Mouse (Mus musculus): ENCODE measurements around the gene Lefty2. TPM values are rescaled to one million over a fixed set of nuclear protein-coding genes. Genes with fewer than 3 reads are reported as not detected.

Lefty2 gene
- total RNA-seq, 2 experiments from 2014 or later: 0.61 to 0.84 TPM

DNA sequence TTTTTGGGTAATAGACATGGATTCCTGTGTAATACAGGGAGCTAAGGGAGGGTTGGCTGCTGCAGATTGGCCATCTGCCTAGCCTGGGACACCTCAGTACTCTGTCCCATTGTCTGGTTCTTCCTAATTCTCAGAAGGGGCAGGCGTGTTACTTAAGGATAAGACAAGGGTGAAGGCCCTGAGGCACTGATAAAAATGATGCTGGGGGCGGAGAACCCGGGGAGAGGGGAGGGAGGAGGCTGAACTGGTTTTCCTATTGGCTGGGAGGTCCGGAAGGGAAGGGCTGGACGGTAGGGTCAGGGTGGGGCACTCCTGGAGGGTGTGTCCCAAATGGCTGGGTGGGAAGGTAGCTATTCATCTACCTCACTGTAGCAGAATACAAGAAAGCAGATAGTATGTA lies 10.0 kb downstream of the Lefty2 start:
- intact Hi-C loops (cut with DNase I): no loop called here
- no peak for TF ChIP-seq CTCF (IDR thresholded peaks at IDR 0.05)
- no peak overlapping the region for H3K4me3 ChIP-seq
- H3K27ac ChIP-seq: no peak overlapping the region
- no peak for DNase-seq (ENCODE audit: extremely low spot score in 1 of 2, low spot score in 2 of 2)

DNA sequence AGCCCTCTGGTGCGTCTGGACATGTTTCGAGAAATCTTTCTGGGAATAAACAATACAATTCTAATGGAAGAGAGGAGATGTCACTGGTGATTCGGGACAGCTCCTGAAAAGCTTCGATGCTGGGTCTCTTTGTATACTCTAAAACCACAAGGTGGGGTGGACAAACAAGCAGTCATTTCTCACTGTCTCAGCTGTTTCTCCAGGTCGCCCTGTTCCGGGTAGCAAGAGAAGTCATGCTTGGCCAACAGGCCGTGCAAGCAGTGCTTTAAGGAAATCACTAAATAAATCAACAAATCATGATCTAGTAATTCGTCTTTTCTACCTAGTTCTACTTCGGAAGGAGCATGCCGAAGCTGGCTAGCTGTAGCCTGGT lies 10.7 kb downstream of the Lefty2 start:
- intact Hi-C loops (cut with DNase I): no loop called here
- peak overlapping the region; percentile 88 for H3K27ac ChIP-seq
- TF ChIP-seq CTCF (IDR thresholded peaks at IDR 0.05): no peak
- H3K4me3 ChIP-seq: peak overlapping the region; percentile 81
- DNase-seq (ENCODE audit: extremely low spot score in 1 of 2, low spot score in 2 of 2): no peak

DNA sequence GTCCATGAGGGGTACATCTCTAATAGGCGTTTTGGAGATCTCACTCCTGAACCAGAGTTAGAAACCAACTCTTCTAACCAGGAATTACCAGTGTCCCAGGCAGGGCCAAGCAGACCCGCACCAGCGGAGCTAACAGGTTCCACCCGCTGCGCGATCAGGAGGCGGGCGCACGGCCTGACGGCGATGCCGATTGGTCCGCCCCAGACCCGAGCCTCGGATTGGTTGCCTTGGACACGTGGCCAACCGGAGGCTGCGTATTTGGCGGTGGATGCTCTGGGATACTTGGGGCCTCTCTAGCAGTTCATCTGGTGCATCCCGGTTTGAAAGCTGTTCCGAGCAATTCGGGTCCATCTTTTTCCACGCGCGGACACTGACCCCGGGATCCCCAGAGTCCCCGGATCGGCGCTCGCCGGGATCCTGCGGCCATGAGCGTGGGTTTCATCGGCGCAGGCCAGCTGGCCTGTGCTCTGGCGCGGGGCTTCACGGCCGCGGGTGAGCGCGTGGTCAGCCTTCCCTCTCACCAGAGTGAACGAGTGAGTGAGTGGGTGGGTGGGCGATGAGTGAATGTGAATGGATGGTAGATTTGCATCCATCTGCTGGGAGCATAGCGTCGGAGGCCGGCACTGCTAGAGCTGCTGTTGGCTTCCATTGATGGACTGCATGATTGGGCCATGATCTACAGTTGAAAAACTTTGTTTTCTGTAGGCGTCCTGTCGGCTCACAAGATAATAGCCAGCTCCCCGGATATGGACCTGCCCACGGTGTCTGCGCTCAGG lies 11.3 kb downstream of the Lefty2 start, which contains the start of gene Pycr2:
TSS of gene Pycr2 (plus strand) at position 255 of the 776 bp plus-strand sequence.
- peak; percentile 93 to 94 for DNase-seq (ENCODE audit: extremely low spot score in 1 of 2, low spot score in 2 of 2)
- H3K4me3 ChIP-seq: peak within 1 kb of the TSS; percentile 81
- intact Hi-C loops (cut with DNase I): no loop called here
- TF ChIP-seq CTCF (IDR thresholded peaks at IDR 0.05): no peak
- peak within 1 kb of the TSS; percentile 88 for H3K27ac ChIP-seq

DNA sequence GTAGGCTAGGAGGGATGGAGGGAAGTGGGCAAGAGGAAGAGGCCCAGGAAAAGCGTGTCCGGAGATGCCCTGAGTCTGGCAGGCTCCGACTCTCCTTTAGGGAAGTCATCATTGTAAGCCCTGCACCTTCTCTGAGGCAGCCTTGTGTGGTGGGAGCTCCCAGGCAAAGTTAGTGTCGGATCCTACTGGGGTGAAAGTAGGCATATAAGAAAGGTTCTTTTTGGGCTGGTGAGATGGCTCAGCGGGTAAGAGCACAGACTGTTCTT lies 11.8 kb downstream of the Lefty2 start:
- no peak for TF ChIP-seq CTCF (IDR thresholded peaks at IDR 0.05)
- no peak for DNase-seq (ENCODE audit: extremely low spot score in 1 of 2, low spot score in 2 of 2)
- Histone ChIP-seq H3K4me3 (peak overlapping the region; percentile 81), H3K27ac (peak overlapping the region; percentile 81)
- intact Hi-C loops (cut with DNase I): no loop called here

DNA sequence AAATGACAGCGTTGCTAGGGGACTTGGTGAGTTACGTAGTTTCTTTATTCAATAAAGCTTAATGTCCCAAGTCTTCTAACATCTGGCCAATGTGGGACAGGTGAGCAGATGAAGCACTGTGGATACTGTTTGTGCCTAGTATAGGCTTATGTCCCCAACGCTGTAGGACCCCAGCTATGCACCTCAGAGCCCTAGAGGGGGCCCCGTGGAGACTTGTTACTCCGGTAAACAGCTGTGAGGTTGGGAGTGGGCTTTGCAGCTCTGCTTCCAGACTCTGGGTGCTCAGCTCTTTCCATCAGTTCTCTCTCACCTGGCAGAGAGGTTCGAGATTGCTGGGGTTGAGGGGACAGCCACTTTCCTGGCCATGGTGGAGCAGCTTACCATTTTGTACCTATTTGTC lies 12.4 kb downstream of the Lefty2 start:
- intact Hi-C loops (cut with DNase I): no loop called here
- no peak for TF ChIP-seq CTCF (IDR thresholded peaks at IDR 0.05)
- peak overlapping the region; percentile 81 for H3K4me3 ChIP-seq
- H3K27ac ChIP-seq: no peak overlapping the region
- DNase-seq (ENCODE audit: extremely low spot score in 1 of 2, low spot score in 2 of 2): no peak

DNA sequence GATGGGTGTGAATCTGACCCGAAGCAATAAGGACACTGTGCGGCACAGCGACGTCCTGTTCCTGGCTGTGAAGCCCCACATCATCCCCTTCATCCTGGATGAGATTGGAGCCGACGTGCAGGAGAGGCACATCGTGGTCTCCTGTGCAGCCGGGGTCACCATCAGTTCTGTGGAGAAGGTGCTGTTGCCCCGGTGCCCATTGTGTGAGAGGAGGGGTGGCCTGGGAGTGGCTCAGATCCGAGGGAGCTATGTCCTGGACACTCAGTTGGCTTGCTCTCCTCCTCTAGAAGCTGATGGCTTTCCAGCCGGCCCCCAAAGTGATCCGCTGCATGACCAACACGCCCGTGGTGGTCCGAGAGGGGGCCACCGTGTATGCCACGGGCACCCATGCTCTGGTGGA lies 13.0 kb downstream of the Lefty2 start:
- intact Hi-C loops (cut with DNase I): no loop called here
- Histone ChIP-seq H3K4me3 (no peak overlapping the region), H3K27ac (no peak overlapping the region)
- DNase-seq (ENCODE audit: extremely low spot score in 1 of 2, low spot score in 2 of 2): no peak
- no peak for TF ChIP-seq CTCF (IDR thresholded peaks at IDR 0.05)

DNA sequence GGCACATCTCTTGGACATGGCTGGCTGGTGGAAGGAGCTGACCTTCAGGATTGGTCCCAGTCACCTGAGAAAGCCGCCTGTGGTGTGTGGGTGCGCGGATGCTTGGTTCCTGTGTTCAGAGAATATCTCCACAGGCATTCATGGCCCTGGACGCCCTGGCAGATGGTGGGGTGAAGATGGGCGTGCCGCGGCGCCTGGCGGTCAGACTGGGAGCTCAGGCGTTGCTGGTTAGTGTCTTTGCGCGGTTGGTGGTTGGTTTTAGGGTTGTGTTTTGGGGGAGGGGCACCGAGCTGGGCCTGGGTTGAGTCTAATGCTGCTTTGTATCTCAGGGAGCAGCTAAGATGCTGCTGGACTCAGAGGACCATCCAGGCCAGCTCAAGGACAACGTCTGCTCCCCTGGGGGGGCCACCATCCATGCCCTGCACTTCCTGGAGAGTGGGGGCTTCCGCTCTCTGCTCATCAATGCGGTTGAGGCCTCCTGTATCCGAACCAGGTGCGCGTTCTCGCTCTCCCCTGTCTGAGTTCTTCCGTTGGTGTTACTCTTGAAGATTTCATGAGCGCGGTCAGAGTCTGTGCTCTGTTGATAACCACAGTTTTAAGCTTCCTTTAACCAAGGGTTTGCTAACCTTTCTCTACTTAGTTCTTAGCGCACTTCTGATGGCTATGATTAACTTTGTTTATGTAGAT lies 13.7 kb downstream of the Lefty2 start:
- intact Hi-C loops (cut with DNase I): no loop called here
- DNase-seq (ENCODE audit: extremely low spot score in 1 of 2, low spot score in 2 of 2): no peak
- no peak overlapping the region for H3K4me3 ChIP-seq
- H3K27ac ChIP-seq: no peak overlapping the region
- no peak for TF ChIP-seq CTCF (IDR thresholded peaks at IDR 0.05)

DNA sequence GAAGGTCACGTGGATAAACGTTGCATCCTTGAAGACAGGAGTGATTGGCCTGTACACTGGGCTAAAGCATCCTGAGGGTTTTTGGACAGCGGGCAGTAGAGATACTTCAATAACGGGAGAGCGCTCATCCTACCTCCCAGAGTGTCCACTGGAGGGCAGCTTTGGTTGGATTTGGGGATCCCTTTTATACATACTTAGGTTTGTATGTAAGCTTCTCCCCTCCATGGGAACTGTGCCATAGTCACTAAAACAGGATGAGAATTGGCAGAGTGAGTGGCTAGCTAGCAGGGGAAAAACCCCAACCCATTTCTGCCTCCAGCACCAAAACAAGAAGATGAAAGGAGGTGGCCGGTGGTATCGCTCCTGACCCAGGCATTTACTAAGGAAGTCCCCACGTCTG lies 18.2 kb downstream of the Lefty2 start:
- TF ChIP-seq CTCF (IDR thresholded peaks at IDR 0.05): peak; percentile 34
- intact Hi-C loops (cut with DNase I): no loop called here

DNA sequence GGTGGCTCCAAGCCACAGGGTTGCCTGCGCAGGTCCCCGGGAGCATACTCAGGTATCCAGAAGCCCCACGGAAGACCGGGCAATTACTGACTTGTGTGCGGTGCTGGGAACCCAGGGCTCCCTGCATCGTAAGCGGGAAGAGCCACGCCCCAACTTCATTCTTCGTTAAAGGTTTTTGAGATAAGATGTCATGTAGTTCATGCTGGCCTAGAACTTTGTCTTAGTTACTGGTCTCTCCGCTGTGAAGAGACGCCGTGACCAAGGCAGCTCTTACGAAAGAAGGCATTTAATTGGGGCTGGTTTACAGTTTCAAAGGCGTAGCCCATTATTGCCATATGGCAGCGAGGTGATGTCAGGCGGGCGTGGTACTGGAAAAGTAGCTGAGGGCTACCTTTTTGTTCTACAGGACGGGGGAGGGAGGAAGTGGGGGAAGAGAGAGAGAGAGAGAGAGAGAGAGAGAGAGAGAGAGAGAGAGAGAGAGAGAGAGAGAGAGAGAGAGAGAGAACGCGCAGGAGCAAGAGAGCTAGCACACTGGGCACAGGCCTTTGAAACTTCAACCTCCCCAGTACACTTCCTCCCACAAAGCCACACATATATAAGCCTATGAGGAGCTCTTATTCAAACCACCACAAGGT lies 18.9 kb downstream of the Lefty2 start:
- intact Hi-C loops (cut with DNase I): no loop called here
- DNase-seq (ENCODE audit: extremely low spot score in 1 of 2, low spot score in 2 of 2): no peak
- Histone ChIP-seq H3K4me3 (no peak overlapping the region), H3K27ac (no peak overlapping the region)
- no peak for TF ChIP-seq CTCF (IDR thresholded peaks at IDR 0.05)

More for the DNA sequence above, 18.2 kb downstream of the Lefty2 start:
- no peak overlapping the region for H3K27ac ChIP-seq
- H3K4me3 ChIP-seq: no peak overlapping the region
- no peak for DNase-seq (ENCODE audit: extremely low spot score in 1 of 2, low spot score in 2 of 2)

DNA sequence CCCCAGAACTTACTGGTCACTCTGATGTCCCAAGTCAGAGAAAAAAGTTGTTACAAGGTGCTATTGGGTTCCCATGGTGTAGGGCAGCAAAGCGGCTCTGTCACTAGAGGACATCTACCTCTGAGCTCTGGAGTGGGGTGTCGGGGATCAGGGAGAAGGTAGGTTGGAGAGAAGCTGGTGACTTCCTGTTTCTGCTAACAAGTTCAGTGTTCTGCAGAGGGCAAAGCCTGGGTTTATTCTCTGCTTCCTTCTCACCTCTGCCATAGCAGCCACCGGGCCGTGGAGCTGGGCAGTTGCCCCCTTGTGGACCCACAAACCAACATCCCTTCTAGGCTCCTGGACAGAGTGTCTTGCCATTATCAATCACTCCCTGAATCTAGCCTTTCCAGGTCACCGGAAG lies 19.9 kb downstream of the Lefty2 start:
- intact Hi-C loops (cut with DNase I): no loop called here
- DNase-seq (ENCODE audit: extremely low spot score in 1 of 2, low spot score in 2 of 2): no peak
- TF ChIP-seq CTCF (IDR thresholded peaks at IDR 0.05): no peak
- no peak overlapping the region for H3K27ac ChIP-seq
- H3K4me3 ChIP-seq: no peak overlapping the region

DNA sequence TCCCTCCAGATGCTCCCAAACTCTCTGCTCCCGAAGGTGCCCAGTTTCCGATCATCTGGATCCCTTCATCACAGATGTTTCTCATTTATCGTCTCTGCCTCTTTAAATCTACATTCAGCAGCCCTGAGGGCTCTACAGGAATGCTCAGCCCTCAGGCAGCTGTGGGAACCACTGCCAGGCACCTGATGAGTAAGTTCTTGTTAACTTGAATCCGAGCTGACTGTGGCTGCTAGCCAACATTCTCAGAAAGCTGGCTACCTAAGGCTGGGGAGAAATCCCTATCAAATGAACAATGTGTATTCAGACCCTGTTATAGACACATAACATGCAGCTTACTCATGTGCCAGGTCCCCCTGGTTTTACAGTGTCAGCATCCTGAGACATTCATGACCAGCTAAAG lies 20.9 kb downstream of the Lefty2 start:
- Histone ChIP-seq H3K4me3 (no peak overlapping the region), H3K27ac (no peak overlapping the region)
- no peak for TF ChIP-seq CTCF (IDR thresholded peaks at IDR 0.05)
- intact Hi-C loops (cut with DNase I): no loop called here
- no peak for DNase-seq (ENCODE audit: extremely low spot score in 1 of 2, low spot score in 2 of 2)

DNA sequence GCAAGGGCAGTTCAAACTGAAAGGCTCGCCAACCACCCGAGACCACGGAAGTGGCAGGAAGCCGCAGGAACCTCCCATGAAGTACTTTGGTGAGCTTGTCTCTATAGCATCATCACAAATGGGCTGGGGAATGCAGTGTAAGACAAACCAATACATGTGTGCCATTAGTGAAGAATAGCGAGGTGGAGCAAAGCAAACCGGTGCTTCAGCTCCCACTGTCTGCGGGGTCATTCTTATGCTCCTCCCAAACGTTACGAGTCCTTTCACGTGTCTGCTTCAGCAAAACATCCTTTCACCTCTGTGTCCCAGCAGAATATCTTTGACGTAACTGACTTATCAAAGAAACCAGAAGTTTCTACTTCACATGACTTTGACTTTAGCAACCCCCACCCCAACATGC lies 23.5 kb downstream of the Lefty2 start:
- intact Hi-C loops (cut with DNase I): no loop called here
- no peak for TF ChIP-seq CTCF (IDR thresholded peaks at IDR 0.05)
- no peak for DNase-seq (ENCODE audit: extremely low spot score in 1 of 2, low spot score in 2 of 2)
- H3K27ac ChIP-seq: no peak overlapping the region
- no peak overlapping the region for H3K4me3 ChIP-seq
